Mouse (Mus musculus): ENCODE data around the gene Ccnk. TPM values are rescaled to one million over a fixed set of nuclear protein-coding genes. Genes with fewer than 3 reads are reported as not detected.

Gene Ccnk
- 2.0 and 2.4 TPM in 2 replicates for polyA plus RNA-seq (2015; fragmentation: Nextera tagmentation; extraction: Ambion mirVana)

DNA sequence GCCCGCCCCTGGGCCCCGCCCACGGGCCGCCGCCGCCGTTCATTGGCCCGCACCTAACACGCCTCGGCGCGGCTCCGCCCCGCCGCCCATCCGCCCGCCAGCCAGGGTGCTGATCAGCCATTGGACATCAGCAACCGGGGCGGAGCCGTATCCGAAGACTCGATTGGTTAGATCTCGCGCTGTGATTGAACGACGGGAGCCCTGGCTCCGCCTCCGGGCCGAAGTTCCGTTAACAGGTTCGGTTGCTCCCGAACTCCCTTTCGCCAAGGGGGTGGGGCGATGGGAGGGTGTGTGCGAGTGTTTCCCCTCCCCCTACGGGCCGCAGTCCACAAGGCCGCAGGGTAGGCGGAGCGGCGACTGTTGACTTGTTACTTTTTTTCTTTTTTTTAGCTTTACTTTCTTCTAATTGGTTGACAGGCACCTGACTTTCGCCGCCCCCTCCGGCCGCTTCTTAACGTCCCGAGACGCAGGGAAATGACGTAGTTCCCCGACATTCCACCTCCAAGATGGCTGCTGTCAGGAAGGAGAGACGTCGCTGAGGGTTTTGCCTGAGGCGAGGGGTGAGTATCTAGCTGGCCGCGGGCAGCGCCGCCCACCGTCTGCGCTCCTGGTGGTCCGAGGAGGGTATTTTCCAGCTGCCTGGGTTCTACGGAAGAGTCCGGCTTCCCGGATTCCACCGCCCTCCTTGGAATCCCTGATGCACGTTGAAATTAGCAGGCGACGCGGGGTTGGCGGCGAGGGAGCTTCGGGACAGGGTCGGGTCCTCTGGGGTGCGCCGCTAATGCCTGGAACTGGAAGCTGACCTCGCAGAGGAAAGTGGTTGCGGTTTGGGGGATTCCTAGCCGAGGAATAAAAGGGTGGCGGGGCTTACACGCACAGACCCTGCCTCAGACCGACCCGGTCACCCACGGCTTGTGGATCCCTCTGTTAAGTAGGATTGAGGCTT lies at the start of gene Ccnk:
Gene Ccnk, plus strand, starts transcription at position 259 of the 946 bp plus-strand sequence.
- Histone ChIP-seq H3K27me3 (ENCODE audit: control insufficient read depth, insufficient read depth, low read length) (no peaks in the 10 kb centered on the region), H3K4me3 (ENCODE audit: low read length) (peak within 1 kb of the TSS; percentile 98), H3K36me3 (ENCODE audit: control insufficient read depth, insufficient read depth) (peaks cover 7% of the 10 kb centered on the region; the same call in 1 of the 2 replicates), H3K4me2 (ENCODE audit: low read depth, low read length) (peak within 1 kb of the TSS; percentile 78), H3K9ac (ENCODE audit: low read length) (peak within 1 kb of the TSS; percentile 99), H3K4me1 (ENCODE audit: control insufficient read depth, insufficient read depth, low read length) (peaks cover 23% of the 10 kb centered on the region), H3K9me3 (replicated peaks; ENCODE audit: control insufficient read depth, low read length) (no peaks in the 10 kb centered on the region), H3K27ac (ENCODE audit: low read length) (peak within 1 kb of the TSS; percentile 95)
- ATAC-seq (replicated peaks; ENCODE audit: extremely low read depth, insufficient read depth, low FRiP score), result peak; percentile 97
- under 1% methylated on average over 82 of the region's 82 CpGs for WGBS

DNA sequence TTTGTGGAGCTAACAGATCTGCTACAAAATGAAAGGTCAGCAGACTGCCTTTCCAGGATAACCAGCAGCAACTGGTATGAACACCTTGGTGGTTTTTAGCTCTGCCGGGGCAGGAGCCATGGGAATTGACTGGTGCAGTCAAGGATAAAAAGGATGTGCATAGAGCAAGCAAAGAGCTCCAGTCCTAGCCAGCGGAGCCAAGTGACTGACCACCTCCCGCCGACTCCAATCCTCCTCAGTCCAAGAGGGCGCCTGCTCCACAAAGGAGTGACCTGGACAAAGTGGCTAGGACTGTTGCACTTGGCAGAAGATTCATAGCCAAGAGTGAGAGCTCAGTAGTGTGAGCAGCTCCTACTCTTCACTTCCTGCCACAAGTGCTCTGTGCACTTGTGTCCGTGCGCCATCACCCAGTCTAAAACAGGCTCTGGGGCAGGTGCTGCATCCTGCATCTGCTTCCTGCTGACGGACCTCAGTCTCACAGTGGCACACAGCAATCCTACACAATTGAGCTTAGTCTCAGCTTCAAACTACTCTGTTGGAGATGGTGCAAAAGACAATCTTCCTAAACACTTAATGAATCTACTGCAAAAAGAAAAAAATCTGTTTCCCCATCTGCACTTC lies 46.8 kb upstream of the Ccnk start:
- H3K4me2 ChIP-seq (ENCODE audit: low read depth, low read length), result no peak overlapping the region
- no peak for ATAC-seq (replicated peaks; ENCODE audit: extremely low read depth, insufficient read depth, low FRiP score)
- H3K9ac ChIP-seq (ENCODE audit: low read length), result no peak overlapping the region
- peaks cover 7% of the 10 kb centered on the region for H3K9me3 ChIP-seq (replicated peaks; ENCODE audit: control insufficient read depth, low read length)
- no peak overlapping the region for H3K27ac ChIP-seq (ENCODE audit: low read length)
- peaks cover 28% of the 10 kb centered on the region for H3K36me3 ChIP-seq (ENCODE audit: control insufficient read depth, insufficient read depth)
- WGBS, result 84% methylated on average over 8 of the region's 8 CpGs
- H3K4me3 ChIP-seq (ENCODE audit: low read length), result no peak overlapping the region
- H3K4me1 ChIP-seq (ENCODE audit: control insufficient read depth, insufficient read depth, low read length), result no peaks in the 10 kb centered on the region
- H3K27me3 ChIP-seq (ENCODE audit: control insufficient read depth, insufficient read depth, low read length), result no peaks in the 10 kb centered on the region

DNA sequence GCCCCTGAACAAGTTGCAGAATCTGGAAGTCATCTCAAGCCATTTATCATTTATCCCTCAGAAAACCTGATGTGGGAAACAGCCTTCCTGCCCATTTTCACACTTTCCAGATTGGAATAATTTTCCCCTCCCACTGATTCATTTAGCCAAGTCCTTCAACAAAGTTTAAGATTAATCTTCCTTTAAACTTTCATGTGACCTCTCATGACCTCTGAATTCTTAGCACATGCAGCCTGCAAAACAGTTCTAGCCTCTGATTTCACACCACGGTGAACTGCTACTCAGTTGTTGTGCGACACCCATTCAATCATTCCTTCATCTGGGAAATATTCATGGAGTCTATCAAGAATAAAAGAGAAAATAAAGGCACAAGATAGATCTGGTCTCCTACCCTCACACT lies 46.2 kb upstream of the Ccnk start:
- ATAC-seq (replicated peaks; ENCODE audit: extremely low read depth, insufficient read depth, low FRiP score), result no peak
- no peak overlapping the region for H3K9ac ChIP-seq (ENCODE audit: low read length)
- H3K4me2 ChIP-seq (ENCODE audit: low read depth, low read length), result no peak overlapping the region
- H3K27ac ChIP-seq (ENCODE audit: low read length), result no peak overlapping the region
- WGBS, result 70% methylated on average over 2 of the region's 2 CpGs
- peaks cover 7% of the 10 kb centered on the region for H3K9me3 ChIP-seq (replicated peaks; ENCODE audit: control insufficient read depth, low read length)
- no peaks in the 10 kb centered on the region for H3K27me3 ChIP-seq (ENCODE audit: control insufficient read depth, insufficient read depth, low read length)
- H3K4me3 ChIP-seq (ENCODE audit: low read length), result no peak overlapping the region
- H3K4me1 ChIP-seq (ENCODE audit: control insufficient read depth, insufficient read depth, low read length), result no peaks in the 10 kb centered on the region
- peaks cover 26% of the 10 kb centered on the region for H3K36me3 ChIP-seq (ENCODE audit: control insufficient read depth, insufficient read depth)

DNA sequence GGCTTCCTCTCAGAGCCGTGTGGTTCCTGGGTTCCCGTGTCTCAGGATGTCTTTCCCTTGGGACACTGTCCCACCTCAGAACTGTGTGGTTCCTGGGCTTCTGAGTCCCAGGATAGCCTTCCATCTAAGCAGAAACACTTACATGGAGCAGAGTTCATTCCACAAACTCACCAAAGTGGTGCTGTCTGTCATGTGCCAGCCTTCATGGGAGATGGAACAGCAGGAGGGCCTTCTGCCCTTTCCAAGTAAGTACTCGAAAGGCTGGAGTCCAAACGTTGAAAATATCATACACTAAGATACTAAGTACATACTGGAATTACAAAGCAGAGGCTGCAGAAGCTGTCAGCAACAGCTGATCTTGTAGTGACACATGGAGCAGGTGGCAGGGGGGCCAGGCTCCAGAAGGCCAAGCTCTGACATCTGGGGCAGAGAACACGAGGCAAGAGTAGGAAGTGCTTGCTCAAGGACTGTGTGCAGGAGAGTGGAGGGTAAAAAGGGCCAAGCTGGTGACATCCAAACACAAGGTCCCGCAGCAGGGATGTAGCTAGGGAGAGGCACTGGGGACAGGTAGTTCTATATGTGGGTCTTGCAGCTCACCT lies 43.7 kb upstream of the Ccnk start:
- H3K36me3 ChIP-seq (ENCODE audit: control insufficient read depth, insufficient read depth), result peaks cover 13% of the 10 kb centered on the region
- no peak for ATAC-seq (replicated peaks; ENCODE audit: extremely low read depth, insufficient read depth, low FRiP score)
- peaks cover 1% of the 10 kb centered on the region for H3K9me3 ChIP-seq (replicated peaks; ENCODE audit: control insufficient read depth, low read length)
- H3K4me1 ChIP-seq (ENCODE audit: control insufficient read depth, insufficient read depth, low read length), result no peaks in the 10 kb centered on the region
- H3K27me3 ChIP-seq (ENCODE audit: control insufficient read depth, insufficient read depth, low read length), result no peaks in the 10 kb centered on the region
- H3K9ac ChIP-seq (ENCODE audit: low read length), result no peak overlapping the region
- no peak overlapping the region for H3K27ac ChIP-seq (ENCODE audit: low read length)
- H3K4me2 ChIP-seq (ENCODE audit: low read depth, low read length), result no peak overlapping the region
- 75% methylated on average over 6 of the region's 6 CpGs for WGBS
- no peak overlapping the region for H3K4me3 ChIP-seq (ENCODE audit: low read length)

DNA sequence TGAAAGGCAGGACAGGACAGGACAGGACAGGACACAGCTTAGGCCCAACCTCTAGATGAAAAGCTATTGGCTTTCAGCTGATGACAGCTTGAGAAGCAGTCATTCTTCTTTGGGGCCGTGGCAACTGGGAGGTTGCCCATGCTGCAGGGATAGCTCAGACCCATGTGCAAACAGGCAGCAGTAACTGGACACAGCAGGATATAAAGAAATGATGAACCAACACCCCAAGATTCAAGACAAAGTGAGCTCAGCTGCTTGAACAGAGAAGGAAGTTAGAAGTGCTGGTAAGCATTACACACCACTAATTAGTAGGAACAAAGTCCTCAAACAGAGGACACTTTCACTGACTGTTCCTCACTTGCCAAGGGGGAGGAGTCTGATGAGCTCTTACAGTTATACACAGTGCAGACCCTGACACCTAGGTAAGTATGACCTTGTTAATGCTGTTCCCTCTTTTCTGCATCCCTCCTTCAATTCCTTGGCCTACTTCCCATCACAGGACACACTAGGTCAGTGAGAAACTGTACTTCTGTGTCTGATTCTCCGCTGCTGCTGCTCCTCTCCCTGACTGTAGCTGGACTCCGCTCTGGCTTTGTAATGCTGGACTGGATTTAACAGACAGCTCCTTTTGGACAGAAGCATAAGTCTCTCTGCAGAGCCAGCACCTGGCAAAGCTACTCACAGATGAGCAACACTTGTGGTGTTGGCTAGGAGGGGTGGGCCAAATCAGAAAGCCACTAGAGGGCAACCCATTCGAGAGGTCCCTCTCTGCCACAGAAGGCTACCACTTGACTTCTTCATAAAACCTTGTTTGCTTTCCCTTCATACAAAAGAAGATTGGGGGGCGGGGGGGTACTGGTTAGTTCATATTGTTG lies 35.5 kb upstream of the Ccnk start:
- H3K4me2 ChIP-seq (ENCODE audit: low read depth, low read length), result no peak overlapping the region
- no peaks in the 10 kb centered on the region for H3K9me3 ChIP-seq (replicated peaks; ENCODE audit: control insufficient read depth, low read length)
- H3K4me1 ChIP-seq (ENCODE audit: control insufficient read depth, insufficient read depth, low read length), result peaks cover 1% of the 10 kb centered on the region
- no peak overlapping the region for H3K4me3 ChIP-seq (ENCODE audit: low read length)
- H3K27me3 ChIP-seq (ENCODE audit: control insufficient read depth, insufficient read depth, low read length), result no peaks in the 10 kb centered on the region
- no peak for ATAC-seq (replicated peaks; ENCODE audit: extremely low read depth, insufficient read depth, low FRiP score)
- 75% methylated on average over 5 of the region's 5 CpGs for WGBS
- no peak overlapping the region for H3K27ac ChIP-seq (ENCODE audit: low read length)
- no peak overlapping the region for H3K9ac ChIP-seq (ENCODE audit: low read length)
- no peaks in the 10 kb centered on the region for H3K36me3 ChIP-seq (ENCODE audit: control insufficient read depth, insufficient read depth)

DNA sequence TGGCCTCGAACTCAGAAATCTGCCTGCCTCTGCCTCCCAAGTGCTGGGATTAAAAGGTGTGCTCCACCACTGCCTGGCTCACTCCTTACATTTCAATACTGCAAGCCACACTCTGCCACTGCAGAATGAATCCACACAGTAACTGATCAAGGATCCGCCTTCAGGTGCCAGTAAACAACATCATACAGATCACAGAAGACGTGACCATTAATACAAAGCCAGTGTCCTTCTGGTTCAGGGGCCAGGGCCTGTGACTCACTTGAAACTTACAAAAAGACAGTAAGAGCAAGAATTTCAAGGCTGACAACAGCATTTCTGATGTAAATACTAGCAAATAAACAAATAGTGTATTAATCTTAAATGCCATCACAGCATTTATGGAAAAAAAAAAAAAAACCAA lies 34.2 kb upstream of the Ccnk start:
- ATAC-seq (replicated peaks; ENCODE audit: extremely low read depth, insufficient read depth, low FRiP score), result no peak
- Histone ChIP-seq H3K4me1 (ENCODE audit: control insufficient read depth, insufficient read depth, low read length) (peaks cover 6% of the 10 kb centered on the region), H3K27ac (ENCODE audit: low read length) (no peak overlapping the region), H3K4me2 (ENCODE audit: low read depth, low read length) (no peak overlapping the region), H3K4me3 (ENCODE audit: low read length) (no peak overlapping the region), H3K27me3 (ENCODE audit: control insufficient read depth, insufficient read depth, low read length) (no peaks in the 10 kb centered on the region), H3K9me3 (replicated peaks; ENCODE audit: control insufficient read depth, low read length) (no peaks in the 10 kb centered on the region), H3K9ac (ENCODE audit: low read length) (no peak overlapping the region), H3K36me3 (ENCODE audit: control insufficient read depth, insufficient read depth) (0 out of 2 replicates have a peak, but pooled peaks cover 2% of the 10 kb centered on the region)
- WGBS, result 97% methylated on average over 3 of the region's 3 CpGs

DNA sequence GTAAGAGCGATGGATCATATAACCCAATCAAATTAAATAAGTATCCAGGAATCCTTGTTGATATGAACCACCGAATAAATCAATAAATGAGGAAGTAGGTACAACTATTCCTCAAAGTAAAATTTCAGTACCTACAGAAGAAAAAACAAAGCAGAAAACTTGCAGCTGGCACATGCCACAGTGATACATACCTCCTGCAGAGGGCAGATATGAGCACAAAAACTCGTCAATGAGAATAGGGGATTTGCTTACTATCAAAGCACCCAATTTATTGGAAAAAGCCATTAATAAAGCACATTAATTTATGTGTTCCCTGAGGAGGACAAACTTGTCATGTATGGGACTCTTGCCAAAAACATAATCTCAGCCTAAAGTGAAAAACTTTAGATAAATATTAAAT lies 29.6 kb upstream of the Ccnk start:
- no peaks in the 10 kb centered on the region for H3K27me3 ChIP-seq (ENCODE audit: control insufficient read depth, insufficient read depth, low read length)

DNA sequence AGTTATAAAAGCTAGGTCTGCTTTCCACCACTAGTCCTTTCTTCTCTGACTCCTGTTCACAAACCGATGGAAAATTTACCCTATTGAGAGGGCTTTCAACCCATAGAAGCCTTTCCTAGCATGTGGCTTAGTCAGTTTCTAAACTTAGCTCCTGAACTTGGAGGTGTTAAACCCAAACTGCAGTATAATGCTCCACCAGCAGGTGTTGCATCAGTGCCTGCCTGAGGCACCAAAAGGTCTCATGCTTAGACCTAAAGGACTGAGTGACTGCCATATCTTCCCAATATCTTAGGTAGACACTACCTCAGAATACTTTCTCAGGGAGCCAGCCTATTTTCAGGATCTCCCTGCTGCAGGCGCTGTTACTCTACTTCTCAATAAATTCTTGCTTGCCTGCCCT lies 26.6 kb upstream of the Ccnk start:
- WGBS, result 91% methylated on average over 2 of the region's 2 CpGs

More for the DNA sequence above, 29.6 kb upstream of the Ccnk start:
- 77% methylated on average over 3 of the region's 3 CpGs for WGBS
- H3K4me1 ChIP-seq (ENCODE audit: control insufficient read depth, insufficient read depth, low read length), result peaks cover 6% of the 10 kb centered on the region
- ATAC-seq (replicated peaks; ENCODE audit: extremely low read depth, insufficient read depth, low FRiP score), result no peak
- no peak overlapping the region for H3K9ac ChIP-seq (ENCODE audit: low read length)
- H3K9me3 ChIP-seq (replicated peaks; ENCODE audit: control insufficient read depth, low read length), result no peaks in the 10 kb centered on the region
- no peak overlapping the region for H3K4me3 ChIP-seq (ENCODE audit: low read length)
- H3K36me3 ChIP-seq (ENCODE audit: control insufficient read depth, insufficient read depth), result peaks cover 15% of the 10 kb centered on the region; the same call in 1 of the 2 replicates
- H3K27ac ChIP-seq (ENCODE audit: low read length), result no peak overlapping the region
- no peak overlapping the region for H3K4me2 ChIP-seq (ENCODE audit: low read depth, low read length)

More for the DNA sequence above, 26.6 kb upstream of the Ccnk start:
- Histone ChIP-seq H3K27me3 (ENCODE audit: control insufficient read depth, insufficient read depth, low read length) (no peaks in the 10 kb centered on the region), H3K4me1 (ENCODE audit: control insufficient read depth, insufficient read depth, low read length) (peaks cover 6% of the 10 kb centered on the region), H3K36me3 (ENCODE audit: control insufficient read depth, insufficient read depth) (peaks cover 25% of the 10 kb centered on the region), H3K9ac (ENCODE audit: low read length) (no peak overlapping the region), H3K9me3 (replicated peaks; ENCODE audit: control insufficient read depth, low read length) (no peaks in the 10 kb centered on the region), H3K4me3 (ENCODE audit: low read length) (no peak overlapping the region), H3K4me2 (ENCODE audit: low read depth, low read length) (no peak overlapping the region), H3K27ac (ENCODE audit: low read length) (no peak overlapping the region)
- ATAC-seq (replicated peaks; ENCODE audit: extremely low read depth, insufficient read depth, low FRiP score), result no peak
